Mouse (Mus musculus): ENCODE measurements around the gene Afmid.
"Not testable (repeated sequence)": the region's sequence is repeated elsewhere in the genome, so short reads cannot be mapped to it uniquely, and the experiment has no call there.

Afmid gene

GRCm38 (mm10) chr11:117826916-117827315 lies 1.2 kb downstream of the Afmid start:
- DNase-seq: no peak

- DNase-seq: no peak
These were observed 1.7 kb downstream of the Afmid start for GRCm38 (mm10) chr11:117827386-117827785.

GRCm38 (mm10) chr11:117828149-117828887 lies 2.6 kb downstream of the Afmid start:
- no peak for DNase-seq

GRCm38 (mm10) chr11:117828888-117829604 lies 3.3 kb downstream of the Afmid start:
- no peak for DNase-seq

- DNase-seq: no peak
These were observed 4.0 kb downstream of the Afmid start for GRCm38 (mm10) chr11:117829671-117830215.

- no peak for DNase-seq
These were observed 4.7 kb downstream of the Afmid start for GRCm38 (mm10) chr11:117830401-117830800.

GRCm38 (mm10) chr11:117832086-117832969 lies 6.6 kb downstream of the Afmid start:
- peak; percentile 86 for DNase-seq

GRCm38 (mm10) chr11:117833509-117833908 lies 7.8 kb downstream of the Afmid start:
- not testable (repeated sequence) for DNase-seq

GRCm38 (mm10) chr11:117834086-117834485 lies 8.4 kb downstream of the Afmid start:
- no peak for DNase-seq

GRCm38 (mm10) chr11:117836306-117836705 lies 10.6 kb downstream of the Afmid start:
- peak; percentile 37 for DNase-seq

GRCm38 (mm10) chr11:117838572-117838971 lies 12.8 kb downstream of the Afmid start:
- no peak for DNase-seq

GRCm38 (mm10) chr11:117839021-117839420 lies 13.3 kb downstream of the Afmid start:
- no peak for DNase-seq

- DNase-seq: no peak
These were observed 15.2 kb downstream of the Afmid start for GRCm38 (mm10) chr11:117840910-117841309.

GRCm38 (mm10) chr11:117843434-117843833 lies 17.7 kb downstream of the Afmid start:
- no peak for DNase-seq

GRCm38 (mm10) chr11:117844997-117845396 lies 19.3 kb downstream of the Afmid start:
- DNase-seq: no peak

- no peak for DNase-seq
These were observed 19.9 kb downstream of the Afmid start for GRCm38 (mm10) chr11:117845651-117846050.

- DNase-seq: peak; percentile 44
These were observed 20.9 kb downstream of the Afmid start for GRCm38 (mm10) chr11:117846640-117847039.

- no peak for DNase-seq
These were observed 22.0 kb downstream of the Afmid start for GRCm38 (mm10) chr11:117847593-117848215.

GRCm38 (mm10) chr11:117848271-117848984 lies 22.7 kb downstream of the Afmid start:
- DNase-seq: peak; percentile 20

GRCm38 (mm10) chr11:117848985-117849671 lies 23.4 kb downstream of the Afmid start, which contains the start of gene Birc5:
Gene Birc5, plus strand, starts transcription at chr11:117849251.
- peak; percentile 99 for DNase-seq

- no peak for DNase-seq
These were observed 27.2 kb downstream of the Afmid start for GRCm38 (mm10) chr11:117852875-117853274.
